Mouse (Mus musculus): ENCODE measurements around the gene Cmah.

DNA sequence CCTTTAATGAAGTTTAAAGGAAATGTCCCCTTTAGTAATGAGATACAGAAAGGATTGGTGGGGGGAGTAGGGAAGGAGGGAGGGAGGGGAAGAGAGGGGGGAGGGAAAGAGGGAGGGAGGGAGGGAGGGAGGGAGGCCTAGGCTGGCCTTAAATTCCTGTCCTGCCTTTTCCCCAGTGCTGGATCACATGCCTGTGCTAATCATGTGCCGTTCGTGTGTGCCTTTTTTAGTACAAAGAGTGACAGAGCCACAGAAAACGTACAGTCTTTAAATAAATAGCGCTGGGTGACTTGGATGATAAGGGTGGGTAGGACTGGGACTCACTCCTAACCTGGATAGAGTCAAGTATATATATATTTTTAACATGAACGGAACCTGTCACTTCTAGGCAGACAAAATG, 150.4 kb downstream of the Cmah start:
- TF ChIP-seq MAX (IDR thresholded peaks at IDR 0.05; ENCODE audit: low read depth) (no peak), USF1 (IDR thresholded peaks at IDR 0.05; ENCODE audit: low read depth) (no peak), MYOD1 (IDR thresholded peaks at IDR 0.05; ENCODE audit: control insufficient read depth in 1 of 3, insufficient read length in 2 of 3, low read depth in 2 of 3) (no peak), REST (IDR thresholded peaks at IDR 0.05; ENCODE audit: insufficient read depth, insufficient read length) (no peak), POLR2A (IDR thresholded peaks at IDR 0.05; ENCODE audit: insufficient read length, low read depth) (no peak), CEBPB (IDR thresholded peaks at IDR 0.05; ENCODE audit: insufficient read depth, poor library complexity, severe bottlenecking) (no peak), SRF (IDR thresholded peaks at IDR 0.05; ENCODE audit: control insufficient read depth, insufficient read length, low read depth) (no peak), MYOG (IDR thresholded peaks at IDR 0.05; ENCODE audit: control insufficient read depth in 1 of 3, insufficient read depth in 1 of 3, insufficient read length in 2 of 3, low read depth in 2 of 3) (no peak), TCF12 (IDR thresholded peaks at IDR 0.05; ENCODE audit: insufficient read depth, poor library complexity, severe bottlenecking) (no peak)

Data from myocyte (in vitro differentiated cells).